Mouse (Mus musculus): ENCODE data around the gene H2-T24. TPM values are rescaled to one million over a fixed set of nuclear protein-coding genes. Genes with fewer than 3 reads are reported as not detected.

H2-T24 gene
- total RNA-seq, 2 experiments from 2014 or later = 1.7 to 2.4 TPM

DNA sequence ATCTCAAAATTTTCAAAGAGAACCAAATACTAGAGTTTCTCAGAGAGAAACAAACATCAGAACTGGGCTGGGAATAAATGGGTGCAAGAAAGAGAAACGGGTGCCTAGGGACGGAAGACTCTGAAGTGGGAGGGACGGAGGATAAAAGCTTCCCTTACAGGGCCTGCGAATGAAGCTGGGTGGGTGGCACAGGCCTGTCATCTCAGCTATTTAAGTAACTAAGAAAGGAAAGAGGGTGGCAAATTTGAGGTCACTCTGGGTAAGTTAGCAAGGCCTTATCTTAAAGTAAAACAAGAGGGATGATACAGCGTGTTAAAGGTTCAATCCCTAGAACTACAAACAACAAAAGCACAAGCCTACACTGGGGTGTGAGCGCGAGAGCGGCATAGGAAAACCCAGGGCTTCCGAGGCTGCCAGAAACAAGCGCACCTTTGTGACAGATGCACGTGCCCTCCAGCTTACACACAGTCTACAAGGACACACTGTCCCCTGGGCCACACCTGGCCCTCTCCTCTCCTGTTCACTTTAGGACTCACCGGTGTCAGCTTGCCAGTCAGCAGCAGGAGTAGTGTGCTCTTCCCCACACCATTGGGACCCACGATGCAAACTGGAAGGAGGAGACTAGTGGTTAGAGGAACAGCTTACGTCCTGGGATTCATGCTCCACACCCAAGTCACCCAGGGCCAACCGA lies 61.7 kb downstream of the H2-T24 start:
- H3K27ac ChIP-seq = no peak overlapping the region
- no peak overlapping the region for H3K4me3 ChIP-seq
- no peak for TF ChIP-seq CTCF (conservative IDR thresholded peaks at IDR 0.05)
- no peak for DNase-seq (ENCODE audit: low spot score in 2 of 2)

Small RNA genes lying within 50 kb of the gene (microRNA-seq; reads per million reads assigned to microRNA genes)
- 287 to 325 reads per million in 2 experiments for gene Mir877

Other genes starting within 250 kb of the H2-T24 start
- gene Ier3, start 198.9 kb downstream of the H2-T24 start, total RNA-seq (2021) = 1 to 10 TPM; 5.0 to 6.1 TPM
- gene Flot1, start 197.3 kb downstream of the H2-T24 start, total RNA-seq (2021) = 100 to 1,000 TPM; 124 to 128 TPM
- 100 to 1,000 TPM; 355 to 363 TPM for gene Tubb5, start 182.3 kb downstream of the H2-T24 start, total RNA-seq (2021)
- 10 to 100 TPM; 16.9 to 18.4 TPM for gene Mdc1, start 179.0 kb downstream of the H2-T24 start, total RNA-seq (2021)
- 1 to 10 TPM; 1.7 to 1.8 TPM for gene Nrm, start 159.2 kb downstream of the H2-T24 start, total RNA-seq (2021)
- gene Ppp1r18, start 155.0 kb downstream of the H2-T24 start, total RNA-seq (2021) = 1 to 10 TPM; 8.7 to 9.8 TPM
- gene Dhx16, start 140.7 kb downstream of the H2-T24 start, total RNA-seq (2021) = 10 to 100 TPM; 28.1 to 31.3 TPM
- 10 to 100 TPM; 53.4 to 62.4 TPM for gene 2310061I04Rik, start 123.1 kb downstream of the H2-T24 start, total RNA-seq (2021)
- gene Atat1, start 110.5 kb downstream of the H2-T24 start, total RNA-seq (2021) = 10 to 100 TPM; 58.7 to 64.8 TPM
- gene Mrps18b, start 104.2 kb downstream of the H2-T24 start, total RNA-seq (2021) = 10 to 100 TPM; 36.3 to 43.0 TPM
- 10 to 100 TPM; 83.2 to 83.8 TPM for gene Ppp1r10, start 104.1 kb downstream of the H2-T24 start, total RNA-seq (2021)
- 10 to 100 TPM; 69.9 to 77.3 TPM for gene Abcf1, start 50.8 kb downstream of the H2-T24 start, total RNA-seq (2021)
- gene Gnl1, start 40.7 kb downstream of the H2-T24 start, total RNA-seq (2021) = 100 to 1,000 TPM; 140 to 147 TPM
- 10 to 100 TPM; 45.8 to 50.7 TPM for gene Prr3, start 40.3 kb downstream of the H2-T24 start, total RNA-seq (2021)
- 1 to 10 TPM; 5.2 to 6.0 TPM for gene H2-T23, start 12.3 kb upstream of the H2-T24 start, total RNA-seq (2021)
- gene H2-T22, start 22.2 kb upstream of the H2-T24 start, total RNA-seq (2021) = 10 to 100 TPM in 1 of 2 experiments, 1 to 10 TPM in 1; 9.1 to 10.3 TPM
- not detected for gene Gm6034, start 22.4 kb upstream of the H2-T24 start, total RNA-seq (2021)
- gene Gm11127, start 37.8 kb upstream of the H2-T24 start, total RNA-seq (2021) = 1 to 10 TPM; 1.6 to 1.7 TPM
- gene Gm19684, start 101.1 kb upstream of the H2-T24 start, total RNA-seq (2021) = under 1 TPM in 1 of 2 experiments, not detected in 1; 0.29 TPM
- not detected for gene Gm7030, start 108.9 kb upstream of the H2-T24 start, total RNA-seq (2021)
- not detected for gene Gm8909, start 148.0 kb upstream of the H2-T24 start, total RNA-seq (2021)
- not detected for gene H2-T3, start 169.7 kb upstream of the H2-T24 start, total RNA-seq (2021)
- gene Rpp21, start 237.5 kb upstream of the H2-T24 start, total RNA-seq (2021) = 10 to 100 TPM; 43.6 to 44.1 TPM

All from layer of hippocampus, adult 2 months (tissue).